Mouse (Mus musculus) liver, postnatal 0 days (tissue): ENCODE measurements around the gene Pcdh15.

ENCODE experiments used
- CTCF ChIP-seq: sonication (generic); IDR thresholded peaks from 2 replicates; pipeline ENCODE4 v1.5.1; 2016; ENCODE audit warnings: antibody characterized with exemption, low read depth
- EP300 ChIP-seq: IDR thresholded peaks from 2 replicates; pipeline ENCODE4 v1.6.1; 2016; ENCODE audit warnings: antibody characterized with exemption, low read depth, mild to moderate bottlenecking

DNA sequence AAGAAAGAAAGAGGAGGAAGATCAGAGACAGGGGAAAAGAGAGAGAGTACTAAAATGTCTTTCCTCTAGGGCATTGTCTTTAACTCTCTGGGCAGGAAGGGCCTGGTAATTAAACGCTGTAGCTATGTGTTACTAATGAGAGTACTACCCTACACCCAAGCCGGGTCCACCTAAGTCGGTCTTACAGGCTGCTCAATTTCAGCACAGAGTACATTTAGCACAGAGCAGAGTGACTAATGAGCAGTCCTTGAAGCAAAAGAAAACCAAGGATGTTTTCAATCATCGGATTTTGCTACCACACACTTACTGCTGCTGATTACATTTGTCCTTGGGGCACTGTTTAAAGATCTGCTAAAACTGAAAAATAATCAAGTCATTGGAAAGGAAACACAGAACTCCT is 788.6 kb downstream of the Pcdh15 start:
- TF ChIP-seq EP300 (no peak), CTCF (no peak)
